Mouse (Mus musculus): ENCODE results near the gene Dct. TPM values are rescaled to one million over a fixed set of nuclear protein-coding genes. Genes with fewer than 3 reads are reported as not detected.

The Dct gene
- total RNA-seq (2021) = 1 to 10 TPM; 1.2 to 1.5 TPM
- long read RNA-seq, experiment 1, partial matches to known transcripts = 1 of 3 reads
- long read RNA-seq, experiment 1, other reads (novel, unspliced or antisense) = 0 of 3 reads
- long read RNA-seq, experiment 2, partial matches to known transcripts = 0 of 1 reads
- long read RNA-seq, experiment 2, other reads (novel, unspliced or antisense) = 0 of 1 reads

- intact Hi-C loops (cut with DNase I) = no loop called here
- DNase-seq (ENCODE audit: low spot score in 2 of 2) = no peak
These were observed at the start of gene Dct for GRCm38 (mm10) chr14:118051975-118052630. Dct (minus strand) TSS chr14:118052244.

GRCm38 (mm10) chr14:118101227-118101990 is 49.4 kb upstream of the Dct start:
- DNase-seq (ENCODE audit: low spot score in 2 of 2) = no peak
- intact Hi-C loops (cut with DNase I) = no loop called here

GRCm38 (mm10) chr14:118098265-118098664 is 46.2 kb upstream of the Dct start:
- intact Hi-C loops (cut with DNase I) = no loop called here
- no peak for DNase-seq (ENCODE audit: low spot score in 2 of 2)

GRCm38 (mm10) chr14:118089806-118090392 is 37.9 kb upstream of the Dct start:
- peak in 1 of 2 experiments; percentile 15 for DNase-seq (ENCODE audit: low spot score in 2 of 2)
- intact Hi-C loops (cut with DNase I) = loop anchor here (5.0 kb wide), 1 partner anchor 83 kb away; no protein-coding TSS in a partner anchor

GRCm38 (mm10) chr14:118089215-118089805 is 37.3 kb upstream of the Dct start:
- intact Hi-C loops (cut with DNase I) = no loop called here
- peak; percentile 89 for DNase-seq (ENCODE audit: low spot score in 2 of 2)

GRCm38 (mm10) chr14:118088437-118089207 is 36.6 kb upstream of the Dct start:
- DNase-seq (ENCODE audit: low spot score in 2 of 2) = no peak
- intact Hi-C loops (cut with DNase I) = no loop called here

GRCm38 (mm10) chr14:118086271-118087035 is 34.4 kb upstream of the Dct start:
- no peak for DNase-seq (ENCODE audit: low spot score in 2 of 2)
- intact Hi-C loops (cut with DNase I) = no loop called here

GRCm38 (mm10) chr14:118083851-118084250 is 31.8 kb upstream of the Dct start:
- intact Hi-C loops (cut with DNase I) = no loop called here
- no peak for DNase-seq (ENCODE audit: low spot score in 2 of 2)

- intact Hi-C loops (cut with DNase I) = no loop called here
- no peak for DNase-seq (ENCODE audit: low spot score in 2 of 2)
These were observed 28.6 kb upstream of the Dct start for GRCm38 (mm10) chr14:118080606-118081005.

GRCm38 (mm10) chr14:118070100-118070499 is 18.1 kb upstream of the Dct start:
- intact Hi-C loops (cut with DNase I) = no loop called here
- no peak for DNase-seq (ENCODE audit: low spot score in 2 of 2)

- intact Hi-C loops (cut with DNase I) = no loop called here
- DNase-seq (ENCODE audit: low spot score in 2 of 2) = no peak
These were observed 17.5 kb upstream of the Dct start for GRCm38 (mm10) chr14:118069439-118070079.

- intact Hi-C loops (cut with DNase I) = no loop called here
- no peak for DNase-seq (ENCODE audit: low spot score in 2 of 2)
These were observed 9.9 kb upstream of the Dct start for GRCm38 (mm10) chr14:118061766-118062432.

- DNase-seq (ENCODE audit: low spot score in 2 of 2) = no peak
- intact Hi-C loops (cut with DNase I) = no loop called here
These were observed 6.5 kb upstream of the Dct start for GRCm38 (mm10) chr14:118058581-118058886.

- intact Hi-C loops (cut with DNase I) = no loop called here
- DNase-seq (ENCODE audit: low spot score in 2 of 2) = no peak
These were observed 5.9 kb upstream of the Dct start for GRCm38 (mm10) chr14:118057696-118058580.

- intact Hi-C loops (cut with DNase I) = no loop called here
- DNase-seq (ENCODE audit: low spot score in 2 of 2) = no peak
These were observed 726 bp upstream of the Dct start for GRCm38 (mm10) chr14:118052770-118053169.

GRCm38 (mm10) chr14:118051396-118051795 is 648 bp downstream of the Dct start:
- intact Hi-C loops (cut with DNase I) = no loop called here
- no peak for DNase-seq (ENCODE audit: low spot score in 2 of 2)

- intact Hi-C loops (cut with DNase I) = no loop called here
These were observed 1.1 kb downstream of the Dct start for GRCm38 (mm10) chr14:118050990-118051389.

More at GRCm38 (mm10) chr14:118050990-118051389, 1.1 kb downstream of the Dct start:
- no peak for DNase-seq (ENCODE audit: low spot score in 2 of 2)
